Mouse (Mus musculus): ENCODE measurements around the gene Diaph3.

DNA sequence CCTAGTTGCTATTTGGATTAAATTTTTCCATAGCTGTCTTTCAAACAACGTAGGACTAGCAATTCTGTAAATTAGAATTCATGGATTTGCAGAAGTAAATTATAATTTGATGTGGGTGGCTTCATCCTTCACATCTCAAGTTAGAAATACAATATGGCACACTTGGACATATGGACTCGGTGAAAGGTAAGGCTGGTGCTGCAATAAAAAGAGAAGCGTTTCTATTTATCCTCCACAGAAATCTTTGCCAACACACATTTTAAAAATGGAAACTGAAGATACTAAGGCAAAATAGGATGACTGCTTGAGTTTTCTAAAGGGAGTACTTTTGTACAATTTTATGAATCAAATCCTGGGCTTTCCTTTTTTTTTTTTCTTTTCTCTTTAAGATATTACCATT is 480.5 kb downstream of the Diaph3 start:
- no peak for TF ChIP-seq CTCF (IDR thresholded peaks at IDR 0.05; ENCODE audit: low read depth, low read length)
- TF ChIP-seq POLR2A (IDR thresholded peaks at IDR 0.05; ENCODE audit: extremely low read depth, insufficient read depth, low read length), result no peak

All from liver, adult 2 months (tissue).